Mouse (Mus musculus): ENCODE data around the gene Vmn2r79. TPM values are rescaled to one million over a fixed set of nuclear protein-coding genes. Genes with fewer than 3 reads are reported as not detected.

The Vmn2r79 gene
- not detected in 2 replicates for polyA plus RNA-seq (2012; rRNA removed; ENCODE audit: low replicate concordance)

DNA sequence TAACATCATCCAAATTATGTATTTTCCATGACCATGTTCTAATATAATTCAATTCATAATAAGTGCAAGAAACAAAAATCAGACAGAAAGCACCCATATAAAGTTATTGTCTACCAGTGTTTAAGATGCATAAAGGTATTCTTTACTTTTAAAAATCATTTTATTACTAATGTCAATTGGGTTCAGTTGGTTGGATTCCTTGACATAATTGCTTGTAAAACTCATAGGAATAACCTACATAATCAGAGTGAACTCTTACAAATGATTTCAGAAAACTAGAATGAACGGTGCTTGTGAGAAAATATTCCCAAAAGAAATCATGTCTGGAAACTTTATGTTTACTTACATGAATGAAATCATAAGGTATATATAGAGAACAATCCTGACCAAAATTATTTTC lies at the start of gene Vmn2r79:
TSS of gene Vmn2r79 (plus strand) at position 301 of the 400 bp plus-strand sequence.

Other genes with a start within 250 kb of the Vmn2r79 start
- gene Folh1, start 220.2 kb upstream of the Vmn2r79 start, polyA plus RNA-seq (2012; rRNA removed; ENCODE audit: low replicate concordance): not detected in 2 replicates
- not detected in 2 replicates for gene Vmn2r77, start 201.1 kb upstream of the Vmn2r79 start, polyA plus RNA-seq (2012; rRNA removed; ENCODE audit: low replicate concordance)
- gene Vmn2r78, start 81.0 kb upstream of the Vmn2r79 start, polyA plus RNA-seq (2012; rRNA removed; ENCODE audit: low replicate concordance): not detected in 2 replicates
- gene Nox4, start 250.0 kb downstream of the Vmn2r79 start, polyA plus RNA-seq (2012; rRNA removed; ENCODE audit: low replicate concordance): 0.20 and 0.24 TPM in 2 replicates